Mouse (Mus musculus) retina, postnatal 7 days (tissue): ENCODE results near the gene Yae1d1.
"Not testable (repeated sequence)": the region's sequence is repeated elsewhere in the genome, so short reads cannot be mapped to it uniquely, and the experiment has no call there.

Experiments
- DNase-seq: peaks from one replicate; pipeline ENCODE4 v3.0.0-alpha.2; 2012; ENCODE audit warnings: low read depth, low spot score

The Yae1d1 gene

GRCm38 (mm10) chr13:17992697-17993514 is at the start of gene Yae1d1:
Yae1d1 (minus strand) TSS chr13:17993349.
- DNase-seq = peak; percentile 95

GRCm38 (mm10) chr13:18038814-18039213 is 45.7 kb upstream of the Yae1d1 start:
- no peak for DNase-seq

- DNase-seq = no peak
Measured at GRCm38 (mm10) chr13:18016604-18017003, 23.5 kb upstream of the Yae1d1 start.

GRCm38 (mm10) chr13:18013205-18013604 is 20.1 kb upstream of the Yae1d1 start:
- no peak for DNase-seq

GRCm38 (mm10) chr13:18011055-18011454 is 17.9 kb upstream of the Yae1d1 start:
- DNase-seq = no peak

GRCm38 (mm10) chr13:17993515-17993847 is 332 bp upstream of the Yae1d1 start:
- no peak for DNase-seq

- no peak for DNase-seq
Measured at GRCm38 (mm10) chr13:17992009-17992408, 1.1 kb downstream of the Yae1d1 start.

- peak; percentile 59 for DNase-seq
Measured at GRCm38 (mm10) chr13:17983194-17983593, 10.0 kb downstream of the Yae1d1 start.

GRCm38 (mm10) chr13:17982634-17983033 is 10.5 kb downstream of the Yae1d1 start:
- DNase-seq = no peak

- DNase-seq = no peak
Measured at GRCm38 (mm10) chr13:17976854-17977739, 16.1 kb downstream of the Yae1d1 start.

GRCm38 (mm10) chr13:17975891-17976290 is 17.3 kb downstream of the Yae1d1 start:
- no peak for DNase-seq

GRCm38 (mm10) chr13:17975457-17975856 is 17.7 kb downstream of the Yae1d1 start:
- no peak for DNase-seq

GRCm38 (mm10) chr13:17974734-17975133 is 18.4 kb downstream of the Yae1d1 start:
- no peak for DNase-seq

GRCm38 (mm10) chr13:17960613-17961012 is 32.5 kb downstream of the Yae1d1 start:
- DNase-seq = no peak

- no peak for DNase-seq
Measured at GRCm38 (mm10) chr13:17954282-17954681, 38.9 kb downstream of the Yae1d1 start.

- not testable (repeated sequence) for DNase-seq
Measured at GRCm38 (mm10) chr13:17950581-17950980, 42.6 kb downstream of the Yae1d1 start.

GRCm38 (mm10) chr13:17949555-17949954 is 43.6 kb downstream of the Yae1d1 start:
- DNase-seq = no peak

GRCm38 (mm10) chr13:17944078-17944917 is 48.9 kb downstream of the Yae1d1 start, which contains the start of gene Rala:
Rala (minus strand) TSS chr13:17944239.
- DNase-seq = peak; percentile 83

- peak; percentile 3 for DNase-seq
Measured at GRCm38 (mm10) chr13:17943306-17944077, 49.7 kb downstream of the Yae1d1 start.

- DNase-seq = no peak
Measured at GRCm38 (mm10) chr13:17942338-17942737, 50.8 kb downstream of the Yae1d1 start.
